Mouse (Mus musculus): Measurements from ENCODE around the gene Vcl. TPM values are rescaled to one million over a fixed set of nuclear protein-coding genes. Genes with fewer than 3 reads are reported as not detected.

Gene Vcl
- polyA plus RNA-seq, 1 experiment: 76.3 TPM

DNA sequence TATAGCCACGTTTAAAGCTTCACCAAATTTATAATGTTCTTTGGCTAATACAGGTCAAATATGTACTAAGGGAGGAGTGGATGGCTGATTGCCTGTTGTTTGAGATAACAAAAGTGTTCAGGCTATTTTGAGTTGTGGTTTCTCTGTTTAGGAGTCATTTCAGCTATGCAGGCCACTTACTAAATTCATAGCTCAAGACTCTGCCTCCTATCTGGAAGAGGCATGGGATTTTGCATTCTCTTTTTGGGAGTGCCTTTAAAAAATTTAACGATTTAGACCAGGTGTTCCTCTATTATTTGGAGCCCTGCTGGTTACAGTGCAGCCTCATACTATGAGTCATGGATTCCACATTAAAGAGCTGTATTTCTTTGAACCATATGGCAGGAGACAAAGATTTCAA is 9.2 kb downstream of the Vcl start:
- no peak for TF ChIP-seq GATA1 (IDR thresholded peaks at IDR 0.05; ENCODE audit: borderline replicate concordance, low read length)
- no peak for TF ChIP-seq FLI1 (IDR thresholded peaks at IDR 0.05; ENCODE audit: low read length)
- Histone ChIP-seq H3K9me3 (no peaks in the 10 kb centered on the region), H3K4me3 (replicated peaks) (peak overlapping the region; percentile 67), H3K36me3 (replicated peaks; ENCODE audit: low read length) (peaks cover 51% of the 10 kb centered on the region), H3K4me1 (peaks cover 90% of the 10 kb centered on the region), H3K27me3 (replicated peaks) (no peaks in the 10 kb centered on the region)

- no peak for TF ChIP-seq GATA1 (IDR thresholded peaks at IDR 0.05; ENCODE audit: borderline replicate concordance, low read length)
- TF ChIP-seq FLI1 (IDR thresholded peaks at IDR 0.05; ENCODE audit: low read length): no peak
- Histone ChIP-seq H3K4me3 (replicated peaks) (peak overlapping the region; percentile 67), H3K4me1 (peaks cover 90% of the 10 kb centered on the region), H3K27me3 (replicated peaks) (no peaks in the 10 kb centered on the region), H3K9me3 (no peaks in the 10 kb centered on the region), H3K36me3 (replicated peaks; ENCODE audit: low read length) (peaks cover 47% of the 10 kb centered on the region)
Measured at GRCm38 (mm10) chr14:20938860-20939259, 9.7 kb downstream of the Vcl start.

DNA sequence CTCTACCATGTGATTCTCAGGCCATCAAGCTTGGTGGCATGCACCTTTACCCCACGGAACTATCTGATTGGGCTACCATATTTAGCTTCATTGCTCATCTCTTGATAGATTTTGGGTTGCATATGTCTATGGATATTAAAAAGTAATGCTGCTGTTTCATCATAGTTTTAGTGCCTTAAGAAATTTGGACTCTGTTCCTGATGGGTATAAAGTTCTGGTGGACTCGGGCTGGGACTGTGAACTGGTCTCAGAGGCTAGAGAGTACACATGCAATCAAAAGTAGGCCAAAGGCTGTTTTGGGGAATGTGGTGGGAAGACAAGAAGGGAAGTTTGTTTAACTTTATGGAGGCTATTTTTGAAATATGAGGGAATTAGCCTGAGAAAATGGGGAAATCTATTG is 16.1 kb downstream of the Vcl start:
- Histone ChIP-seq H3K4me1 (peaks cover 60% of the 10 kb centered on the region), H3K27me3 (replicated peaks) (no peaks in the 10 kb centered on the region), H3K4me3 (replicated peaks) (no peak overlapping the region), H3K36me3 (replicated peaks; ENCODE audit: low read length) (peaks cover 34% of the 10 kb centered on the region), H3K9me3 (no peaks in the 10 kb centered on the region)
- TF ChIP-seq FLI1 (IDR thresholded peaks at IDR 0.05; ENCODE audit: low read length) (no peak), GATA1 (IDR thresholded peaks at IDR 0.05; ENCODE audit: borderline replicate concordance, low read length) (no peak)

GRCm38 (mm10) chr14:20956021-20956420 is 26.8 kb downstream of the Vcl start:
- TF ChIP-seq FLI1 (IDR thresholded peaks at IDR 0.05; ENCODE audit: low read length): no peak
- no peak for TF ChIP-seq GATA1 (IDR thresholded peaks at IDR 0.05; ENCODE audit: borderline replicate concordance, low read length)
- Histone ChIP-seq H3K27me3 (replicated peaks) (no peaks in the 10 kb centered on the region), H3K4me3 (replicated peaks) (no peak overlapping the region), H3K4me1 (peaks cover 73% of the 10 kb centered on the region), H3K9me3 (no peaks in the 10 kb centered on the region), H3K36me3 (replicated peaks; ENCODE audit: low read length) (peaks cover 45% of the 10 kb centered on the region)

DNA sequence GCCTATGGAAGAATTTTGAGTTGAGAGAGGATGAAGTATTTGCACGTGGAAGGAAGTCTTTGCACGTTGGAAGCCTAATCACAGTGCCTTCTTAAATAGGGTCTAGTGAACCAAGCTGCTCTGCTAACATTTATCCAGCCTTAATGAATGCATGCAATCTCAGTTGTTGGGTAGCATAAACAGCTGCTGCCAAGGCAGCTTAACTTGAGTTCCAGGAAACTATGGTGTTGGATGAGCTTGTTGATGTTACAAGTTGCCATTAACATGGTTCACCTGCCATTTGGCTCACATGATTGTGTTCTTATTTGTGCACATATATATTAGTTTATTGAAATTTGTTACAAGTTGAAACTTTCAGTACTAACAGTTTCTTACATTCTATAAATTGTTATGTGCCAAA is 29.8 kb downstream of the Vcl start:
- TF ChIP-seq FLI1 (IDR thresholded peaks at IDR 0.05; ENCODE audit: low read length): no peak
- TF ChIP-seq GATA1 (IDR thresholded peaks at IDR 0.05; ENCODE audit: borderline replicate concordance, low read length): no peak
- H3K4me3 ChIP-seq (replicated peaks): no peak overlapping the region

GRCm38 (mm10) chr14:20962466-20962865 is 33.3 kb downstream of the Vcl start:
- H3K36me3 ChIP-seq (replicated peaks; ENCODE audit: low read length): peaks cover 69% of the 10 kb centered on the region
- H3K4me1 ChIP-seq: peaks cover 83% of the 10 kb centered on the region
- TF ChIP-seq GATA1 (IDR thresholded peaks at IDR 0.05; ENCODE audit: borderline replicate concordance, low read length) (no peak), FLI1 (IDR thresholded peaks at IDR 0.05; ENCODE audit: low read length) (no peak)
- H3K9me3 ChIP-seq: no peaks in the 10 kb centered on the region
- no peak overlapping the region for H3K4me3 ChIP-seq (replicated peaks)
- no peaks in the 10 kb centered on the region for H3K27me3 ChIP-seq (replicated peaks)

More for the DNA sequence above, 29.8 kb downstream of the Vcl start:
- peaks cover 68% of the 10 kb centered on the region for H3K36me3 ChIP-seq (replicated peaks; ENCODE audit: low read length)
- H3K4me1 ChIP-seq: peaks cover 95% of the 10 kb centered on the region
- H3K27me3 ChIP-seq (replicated peaks): no peaks in the 10 kb centered on the region
- H3K9me3 ChIP-seq: no peaks in the 10 kb centered on the region

- Histone ChIP-seq H3K36me3 (replicated peaks; ENCODE audit: low read length) (peaks cover 72% of the 10 kb centered on the region), H3K4me3 (replicated peaks) (no peak overlapping the region), H3K27me3 (replicated peaks) (no peaks in the 10 kb centered on the region), H3K4me1 (peaks cover 78% of the 10 kb centered on the region), H3K9me3 (no peaks in the 10 kb centered on the region)
- no peak for TF ChIP-seq GATA1 (IDR thresholded peaks at IDR 0.05; ENCODE audit: borderline replicate concordance, low read length)
- TF ChIP-seq FLI1 (IDR thresholded peaks at IDR 0.05; ENCODE audit: low read length): no peak
Measured at GRCm38 (mm10) chr14:20962906-20963305, 33.7 kb downstream of the Vcl start.

GRCm38 (mm10) chr14:20963863-20964262 is 34.7 kb downstream of the Vcl start:
- no peaks in the 10 kb centered on the region for H3K9me3 ChIP-seq
- no peak for TF ChIP-seq GATA1 (IDR thresholded peaks at IDR 0.05; ENCODE audit: borderline replicate concordance, low read length)
- no peak for TF ChIP-seq FLI1 (IDR thresholded peaks at IDR 0.05; ENCODE audit: low read length)
- peaks cover 78% of the 10 kb centered on the region for H3K36me3 ChIP-seq (replicated peaks; ENCODE audit: low read length)
- no peaks in the 10 kb centered on the region for H3K27me3 ChIP-seq (replicated peaks)
- H3K4me1 ChIP-seq: peaks cover 77% of the 10 kb centered on the region
- no peak overlapping the region for H3K4me3 ChIP-seq (replicated peaks)

DNA sequence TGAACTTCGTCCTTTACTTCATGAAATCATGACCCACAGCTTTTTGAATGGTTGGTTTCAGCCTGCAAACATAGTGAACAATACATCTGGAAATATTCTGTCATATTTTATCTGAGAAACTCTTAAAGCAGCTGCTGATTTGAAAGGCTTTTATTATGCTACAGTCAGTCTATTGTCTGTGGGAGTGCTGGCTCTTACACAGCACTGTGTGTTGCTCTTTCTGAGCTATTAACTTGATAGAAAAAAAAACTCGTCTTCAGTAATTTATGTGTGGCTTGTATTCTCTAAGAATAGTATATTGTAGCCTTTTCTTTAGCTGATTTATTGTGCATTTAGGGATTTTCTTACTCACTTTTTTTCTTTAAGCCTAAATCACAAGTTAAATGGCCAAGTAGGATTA is 35.1 kb downstream of the Vcl start:
- Histone ChIP-seq H3K4me1 (peaks cover 77% of the 10 kb centered on the region), H3K9me3 (no peaks in the 10 kb centered on the region), H3K27me3 (replicated peaks) (no peaks in the 10 kb centered on the region), H3K36me3 (replicated peaks; ENCODE audit: low read length) (peaks cover 80% of the 10 kb centered on the region), H3K4me3 (replicated peaks) (no peak overlapping the region)
- TF ChIP-seq FLI1 (IDR thresholded peaks at IDR 0.05; ENCODE audit: low read length) (no peak), GATA1 (IDR thresholded peaks at IDR 0.05; ENCODE audit: borderline replicate concordance, low read length) (no peak)

- Histone ChIP-seq H3K36me3 (replicated peaks; ENCODE audit: low read length) (peaks cover 82% of the 10 kb centered on the region), H3K4me1 (peaks cover 69% of the 10 kb centered on the region), H3K27me3 (replicated peaks) (no peaks in the 10 kb centered on the region), H3K4me3 (replicated peaks) (no peak overlapping the region), H3K9me3 (no peaks in the 10 kb centered on the region)
- TF ChIP-seq GATA1 (IDR thresholded peaks at IDR 0.05; ENCODE audit: borderline replicate concordance, low read length) (no peak), FLI1 (IDR thresholded peaks at IDR 0.05; ENCODE audit: low read length) (no peak)
Measured at GRCm38 (mm10) chr14:20966959-20967670, 37.9 kb downstream of the Vcl start.
